Mouse (Mus musculus): ENCODE measurements around the gene Ppp1r10.
"Not testable (repeated sequence)": the region's sequence is repeated elsewhere in the genome, so short reads cannot be mapped to it uniquely, and the experiment has no call there.

The Ppp1r10 gene

DNA sequence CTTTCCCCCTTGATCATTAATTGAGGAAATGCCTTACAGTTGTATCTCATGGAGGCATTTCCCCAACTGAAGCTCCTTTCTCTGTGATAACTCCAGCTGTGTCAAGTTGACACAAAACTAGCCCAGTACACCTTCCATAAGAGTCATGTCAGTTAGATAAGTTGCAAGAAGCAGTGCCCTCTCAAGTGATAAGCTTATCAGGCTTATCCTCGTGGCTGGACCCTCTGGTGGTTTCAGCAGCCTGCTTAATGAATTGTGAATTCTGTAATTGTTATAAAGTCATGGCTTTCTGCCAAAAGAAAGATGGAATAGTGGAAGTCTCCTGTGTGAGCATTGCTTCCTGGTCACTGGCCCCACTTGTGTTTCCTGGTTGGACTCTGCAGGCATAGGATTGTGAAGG is 11.2 kb downstream of the Ppp1r10 start:
- DNase-seq (ENCODE audit: extremely low read depth, insufficient read length, low spot score) = no peak

DNA sequence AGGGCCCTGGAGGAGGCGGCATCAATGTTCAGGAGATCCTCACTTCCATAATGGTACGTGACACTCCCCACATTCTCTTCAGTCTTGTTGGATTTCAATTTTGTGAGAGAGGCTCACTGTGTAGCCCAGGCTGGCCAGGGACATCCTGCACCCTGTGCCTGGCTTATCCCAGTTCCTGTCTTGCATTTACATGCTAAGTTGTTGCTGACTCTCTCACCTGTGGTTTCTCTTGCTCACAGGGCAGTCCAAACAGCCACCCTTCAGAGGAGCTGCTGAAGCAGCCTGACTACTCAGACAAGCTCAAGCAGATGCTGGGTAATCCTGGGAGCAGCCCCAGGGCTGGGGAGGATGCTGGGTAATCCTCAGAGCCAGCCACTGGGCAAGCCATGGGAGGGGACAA is 13.3 kb downstream of the Ppp1r10 start:
- DNase-seq (ENCODE audit: extremely low read depth, insufficient read length, low spot score) = no peak

DNA sequence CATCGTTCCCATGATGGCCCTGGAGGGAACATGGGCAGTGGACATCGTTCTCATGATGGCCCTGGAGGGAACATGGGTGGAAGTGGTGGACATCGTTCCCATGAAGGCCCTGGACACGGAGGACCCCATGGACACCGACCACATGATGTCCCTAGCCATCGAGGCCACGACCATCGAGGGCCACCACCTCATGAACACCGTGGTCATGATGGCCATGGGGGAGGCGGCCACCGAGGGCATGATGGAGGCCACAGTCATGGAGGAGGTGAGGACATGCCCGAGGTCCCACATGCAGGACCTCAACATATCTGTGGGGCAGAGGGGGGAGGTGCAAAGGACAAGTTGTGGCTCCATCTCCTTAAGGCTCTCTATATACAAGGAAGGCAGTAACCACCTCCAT is 14.4 kb downstream of the Ppp1r10 start:
- DNase-seq (ENCODE audit: extremely low read depth, insufficient read length, low spot score) = no peak

DNA sequence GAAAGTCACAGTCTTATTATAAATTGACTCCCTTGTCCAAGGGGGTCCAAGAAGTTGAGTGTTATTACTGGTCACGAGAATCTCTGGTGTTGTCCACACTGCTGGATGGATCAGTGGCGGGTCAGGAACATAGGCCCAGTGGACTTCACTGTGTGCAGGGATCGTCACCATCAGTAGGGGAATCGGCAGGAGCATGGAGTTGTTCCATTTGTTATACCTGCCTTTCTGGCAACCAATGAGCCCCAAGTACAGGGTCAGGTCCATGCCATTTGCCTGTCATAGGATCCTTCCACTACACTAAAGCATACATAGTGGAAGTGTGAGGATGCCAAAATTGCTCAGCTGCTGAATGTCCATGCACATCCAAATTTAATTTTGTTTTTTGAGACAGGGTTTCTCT is 16.4 kb downstream of the Ppp1r10 start:
- DNase-seq (ENCODE audit: extremely low read depth, insufficient read length, low spot score) = no peak

DNA sequence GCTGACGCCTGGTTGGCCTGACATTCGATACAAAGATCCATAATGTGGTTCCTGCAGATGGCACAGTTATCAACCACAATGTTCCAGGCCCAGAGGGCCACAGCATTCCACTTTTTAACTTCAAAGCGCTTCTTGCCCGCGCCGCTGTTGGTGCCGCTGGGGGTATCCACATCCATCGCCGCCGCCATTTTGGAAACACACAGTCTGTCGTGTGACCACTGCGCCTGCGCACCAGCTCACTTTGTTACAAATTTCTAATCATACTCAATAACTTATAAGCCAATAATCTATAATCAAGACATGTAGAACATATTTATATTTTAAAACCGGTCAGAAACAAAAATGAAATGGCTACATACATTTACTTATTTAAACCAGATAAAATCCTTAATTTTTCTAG is 19.5 kb downstream of the Ppp1r10 start:
- DNase-seq (ENCODE audit: extremely low read depth, insufficient read length, low spot score) = not testable (repeated sequence)

DNA sequence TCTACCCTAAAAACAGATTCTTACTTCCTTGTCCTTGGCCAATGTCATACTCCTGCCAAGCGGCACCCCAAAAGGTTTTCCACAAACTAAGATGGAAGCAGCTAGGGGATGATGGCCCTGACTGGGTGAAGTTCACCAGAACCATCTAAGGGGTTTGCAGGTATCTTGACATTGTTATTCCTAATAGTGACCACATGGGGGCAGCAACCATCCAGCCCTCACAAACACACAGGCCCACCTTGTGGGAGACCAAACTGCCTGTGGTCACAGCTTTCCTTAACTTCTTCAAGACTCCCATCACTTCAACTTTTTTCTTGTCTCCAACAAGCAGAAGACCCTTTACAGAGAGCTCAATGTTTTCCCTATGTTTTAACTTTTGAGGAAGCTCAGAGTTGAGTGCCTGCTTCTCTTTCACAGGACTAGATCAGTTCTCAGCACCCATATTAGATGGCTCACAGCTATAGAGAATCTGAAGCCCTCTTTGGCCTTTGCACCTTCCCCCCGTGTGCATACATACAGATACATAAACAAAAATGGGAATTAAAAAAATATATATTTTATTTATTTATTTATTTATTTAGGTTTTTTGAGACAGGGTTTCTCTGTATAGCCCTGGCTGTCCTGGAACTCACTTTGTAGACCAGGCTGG is 21.6 kb downstream of the Ppp1r10 start:
- DNase-seq (ENCODE audit: extremely low read depth, insufficient read length, low spot score) = no peak

DNA sequence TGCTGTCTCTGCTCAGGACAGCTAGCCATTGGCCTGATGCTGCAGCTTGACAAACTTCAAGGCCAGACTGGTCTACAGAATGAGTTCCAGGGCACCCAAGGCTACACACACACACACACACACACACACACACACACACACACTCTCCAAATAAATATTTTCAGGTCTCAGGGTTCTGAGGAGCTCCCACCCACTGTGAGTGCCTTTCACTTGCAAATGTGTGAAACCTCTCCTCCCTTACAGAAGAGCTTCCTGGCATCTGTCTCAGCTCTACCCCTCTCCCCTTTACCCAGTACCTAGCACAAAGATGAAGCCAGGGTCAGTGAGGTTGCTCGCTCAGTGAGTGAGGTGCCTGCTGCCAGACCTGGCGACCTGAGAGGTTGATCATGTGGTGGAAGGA is 22.9 kb downstream of the Ppp1r10 start:
- DNase-seq (ENCODE audit: extremely low read depth, insufficient read length, low spot score) = no peak

DNA sequence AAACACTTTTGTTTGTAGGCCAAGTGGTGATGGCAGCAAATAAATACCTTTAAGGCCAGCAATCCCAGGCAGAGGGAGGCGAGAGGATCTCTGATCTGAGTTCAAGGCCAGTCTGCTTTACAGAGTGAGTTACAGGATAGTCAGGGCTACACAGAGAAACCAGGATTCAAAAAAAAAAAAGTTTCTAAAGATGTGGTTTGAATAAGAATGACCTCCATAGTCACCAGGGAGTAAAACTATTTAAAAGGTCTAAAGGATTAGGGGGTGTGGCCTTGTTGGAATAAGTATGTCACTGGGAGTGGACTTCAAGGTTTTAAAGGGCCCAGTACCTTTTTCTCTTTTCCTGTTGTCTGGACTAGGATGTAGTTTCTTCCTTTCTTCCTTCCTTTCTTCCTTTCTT is 23.7 kb downstream of the Ppp1r10 start:
- no peak for DNase-seq (ENCODE audit: extremely low read depth, insufficient read length, low spot score)

DNA sequence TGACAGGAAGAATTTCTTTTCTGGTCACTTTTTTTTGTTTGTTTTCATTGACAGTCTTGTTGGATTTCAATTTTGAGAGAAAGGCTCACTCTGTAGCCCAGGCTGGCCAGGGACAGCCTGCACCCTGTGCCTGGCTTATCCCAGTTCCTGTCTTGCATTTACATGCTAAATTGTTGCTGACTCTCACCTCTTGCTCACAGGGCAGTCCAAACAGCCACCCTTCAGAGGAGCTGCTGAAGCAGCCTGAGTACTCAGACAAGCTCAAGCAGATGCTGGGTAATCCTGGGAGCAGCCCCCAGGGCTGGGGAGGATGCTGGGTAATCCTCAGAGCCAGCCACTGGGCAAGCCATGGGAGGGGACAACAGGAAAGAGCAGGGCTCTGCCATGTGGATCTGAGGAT is 34.7 kb downstream of the Ppp1r10 start:
- DNase-seq (ENCODE audit: extremely low read depth, insufficient read length, low spot score) = not testable (repeated sequence)

DNA sequence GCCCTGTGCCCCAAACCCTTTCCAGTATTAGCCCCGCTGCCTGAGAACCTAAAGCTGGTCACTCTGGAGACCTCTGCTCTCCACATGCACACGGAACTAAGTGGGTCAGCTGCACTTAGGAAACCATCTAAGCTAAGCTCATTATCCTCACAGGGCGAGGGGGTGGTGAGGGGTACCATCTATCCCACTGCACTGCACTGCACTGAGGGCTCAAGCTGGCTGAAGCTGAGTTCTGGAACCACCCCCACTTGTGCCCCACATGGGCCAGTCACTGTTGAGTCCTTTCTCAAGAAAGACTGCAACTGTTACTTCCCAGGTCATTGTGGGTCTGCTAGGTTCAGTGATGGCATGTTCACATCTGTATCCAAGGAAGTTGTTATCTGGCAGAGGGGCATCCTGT is 36.3 kb downstream of the Ppp1r10 start:
- not testable (repeated sequence) for DNase-seq (ENCODE audit: extremely low read depth, insufficient read length, low spot score)

DNA sequence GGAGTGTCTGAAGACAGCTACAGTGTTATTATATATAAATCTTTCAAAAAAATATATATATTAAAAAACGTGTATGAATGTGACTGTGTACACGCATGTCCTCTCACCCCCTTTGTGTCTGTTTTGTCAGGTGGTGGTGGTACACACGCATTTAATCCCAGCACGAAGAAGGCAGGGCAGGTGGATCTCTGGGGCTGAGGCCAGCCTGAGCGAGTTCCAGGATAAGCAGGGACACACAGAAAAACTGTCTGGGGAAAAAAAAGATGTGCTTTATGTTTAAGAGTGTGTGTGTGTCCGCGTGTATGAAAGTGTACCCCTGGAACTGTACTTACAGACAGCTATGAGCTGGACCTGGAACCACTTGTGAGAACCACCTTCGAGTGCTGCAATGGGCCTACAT is 38.4 kb downstream of the Ppp1r10 start:
- DNase-seq (ENCODE audit: extremely low read depth, insufficient read length, low spot score) = no peak

DNA sequence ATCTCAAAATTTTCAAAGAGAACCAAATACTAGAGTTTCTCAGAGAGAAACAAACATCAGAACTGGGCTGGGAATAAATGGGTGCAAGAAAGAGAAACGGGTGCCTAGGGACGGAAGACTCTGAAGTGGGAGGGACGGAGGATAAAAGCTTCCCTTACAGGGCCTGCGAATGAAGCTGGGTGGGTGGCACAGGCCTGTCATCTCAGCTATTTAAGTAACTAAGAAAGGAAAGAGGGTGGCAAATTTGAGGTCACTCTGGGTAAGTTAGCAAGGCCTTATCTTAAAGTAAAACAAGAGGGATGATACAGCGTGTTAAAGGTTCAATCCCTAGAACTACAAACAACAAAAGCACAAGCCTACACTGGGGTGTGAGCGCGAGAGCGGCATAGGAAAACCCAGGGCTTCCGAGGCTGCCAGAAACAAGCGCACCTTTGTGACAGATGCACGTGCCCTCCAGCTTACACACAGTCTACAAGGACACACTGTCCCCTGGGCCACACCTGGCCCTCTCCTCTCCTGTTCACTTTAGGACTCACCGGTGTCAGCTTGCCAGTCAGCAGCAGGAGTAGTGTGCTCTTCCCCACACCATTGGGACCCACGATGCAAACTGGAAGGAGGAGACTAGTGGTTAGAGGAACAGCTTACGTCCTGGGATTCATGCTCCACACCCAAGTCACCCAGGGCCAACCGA is 42.4 kb downstream of the Ppp1r10 start:
- DNase-seq (ENCODE audit: extremely low read depth, insufficient read length, low spot score) = no peak

DNA sequence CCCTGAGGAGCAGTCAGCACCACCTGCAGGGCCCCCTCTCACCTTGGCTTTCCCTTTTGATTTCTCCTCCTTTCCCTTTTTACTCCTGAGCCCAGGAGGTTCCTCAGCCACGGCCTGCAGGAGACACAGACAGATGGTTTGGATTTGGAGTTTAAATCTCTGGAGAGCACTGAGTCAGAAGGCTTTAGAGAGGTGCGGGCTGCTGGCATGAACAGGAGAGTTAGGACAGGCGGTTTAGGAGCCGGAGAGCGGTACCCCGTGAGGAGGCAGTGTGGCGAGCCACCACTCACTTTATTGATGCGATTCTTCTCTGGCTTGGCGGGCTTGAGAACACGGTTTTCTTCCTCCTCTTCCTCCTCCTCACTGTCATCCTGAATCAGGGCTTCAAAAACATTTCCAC is 47.0 kb downstream of the Ppp1r10 start:
- DNase-seq (ENCODE audit: extremely low read depth, insufficient read length, low spot score) = no peak

DNA sequence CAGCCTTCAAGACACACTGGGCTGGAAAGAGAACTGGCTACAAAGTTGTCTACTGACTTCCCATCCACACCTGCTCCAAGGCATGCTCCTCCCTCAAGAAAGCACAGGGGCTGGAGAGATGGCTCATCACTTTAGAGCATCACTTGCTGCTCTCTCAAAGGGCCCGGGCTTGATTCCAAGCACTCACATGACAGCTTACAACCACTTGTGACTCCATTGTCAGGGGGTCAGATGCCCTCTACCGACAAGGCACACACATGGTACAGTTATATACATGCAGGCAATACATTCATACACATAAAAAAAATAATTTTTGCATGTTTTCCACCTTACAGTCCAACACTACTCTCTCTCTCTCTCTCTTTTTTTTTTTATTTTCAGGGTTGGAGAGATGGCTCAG is 51.4 kb downstream of the Ppp1r10 start:
- no peak for DNase-seq (ENCODE audit: extremely low read depth, insufficient read length, low spot score)

DNA sequence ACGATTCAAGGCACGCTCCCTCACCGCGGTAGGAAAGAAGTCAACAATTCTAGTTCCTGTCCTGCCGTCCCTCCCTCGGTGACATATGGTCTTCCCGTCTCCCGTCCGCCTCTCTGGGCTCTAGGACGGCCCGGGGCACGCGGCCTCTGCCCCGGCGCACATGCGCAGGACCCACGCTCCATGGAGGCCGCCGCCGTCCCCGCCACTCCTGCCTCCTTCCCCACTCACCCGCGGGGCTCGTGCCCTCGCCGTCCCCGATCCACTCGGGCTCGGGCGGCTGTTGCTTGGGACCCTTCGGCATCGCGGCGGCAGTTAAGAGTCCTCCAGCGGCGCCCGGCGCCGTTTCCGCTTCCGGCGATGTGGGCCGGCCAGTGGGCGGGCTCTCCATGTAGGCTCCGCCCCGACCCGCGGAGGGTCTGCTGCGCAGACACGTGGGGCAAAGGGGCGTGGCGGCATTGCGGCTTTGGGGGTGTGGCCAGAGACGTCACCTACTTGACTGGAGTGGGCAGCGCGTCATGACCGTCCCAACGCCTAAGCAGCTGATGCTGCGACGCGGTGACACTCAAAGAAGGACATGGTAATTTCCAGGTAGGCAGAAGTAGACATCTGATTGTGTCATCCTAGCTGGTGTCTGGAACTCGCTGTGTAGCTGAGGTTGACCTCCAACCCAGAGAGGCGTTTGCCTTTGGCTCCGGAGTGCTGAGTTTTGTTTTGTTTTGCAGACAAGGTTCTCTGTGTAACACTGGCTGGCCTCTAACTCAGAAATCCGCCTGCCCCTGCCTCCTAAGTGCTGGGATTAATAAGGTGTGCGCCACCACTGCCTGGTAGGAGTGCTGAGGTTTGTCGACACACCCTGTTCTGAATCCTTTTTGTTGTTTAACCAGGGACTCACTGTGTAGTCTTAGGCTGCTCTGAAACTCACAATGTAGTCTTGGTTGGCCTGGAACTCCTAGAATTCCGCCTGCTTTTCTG is 53.5 kb downstream of the Ppp1r10 start, which contains the start of gene Abcf1:
Gene Abcf1 (minus strand): TSS at position 344 of the 972 bp plus-strand sequence.
- DNase-seq (ENCODE audit: extremely low read depth, insufficient read length, low spot score) = peak; percentile 99

DNA sequence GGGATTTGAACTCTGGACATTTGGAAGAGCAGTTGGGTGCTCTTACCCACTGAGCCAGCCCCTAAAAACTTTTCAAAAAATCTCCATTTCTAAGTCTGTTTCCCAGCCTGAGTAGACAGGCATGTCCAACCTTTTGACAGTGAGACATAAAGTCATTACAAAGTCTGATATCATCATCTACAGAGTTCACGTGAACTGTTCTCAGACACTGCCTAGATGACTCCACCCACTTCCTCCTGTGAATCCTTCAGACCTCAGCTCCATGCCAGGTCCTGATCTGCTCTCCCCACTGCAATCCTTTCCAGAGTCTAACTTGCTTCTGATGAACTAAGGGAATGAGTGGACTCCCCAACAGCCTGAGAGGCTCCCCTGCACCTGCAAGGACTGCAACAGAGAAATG is 55.9 kb downstream of the Ppp1r10 start:
- DNase-seq (ENCODE audit: extremely low read depth, insufficient read length, low spot score) = no peak

DNA sequence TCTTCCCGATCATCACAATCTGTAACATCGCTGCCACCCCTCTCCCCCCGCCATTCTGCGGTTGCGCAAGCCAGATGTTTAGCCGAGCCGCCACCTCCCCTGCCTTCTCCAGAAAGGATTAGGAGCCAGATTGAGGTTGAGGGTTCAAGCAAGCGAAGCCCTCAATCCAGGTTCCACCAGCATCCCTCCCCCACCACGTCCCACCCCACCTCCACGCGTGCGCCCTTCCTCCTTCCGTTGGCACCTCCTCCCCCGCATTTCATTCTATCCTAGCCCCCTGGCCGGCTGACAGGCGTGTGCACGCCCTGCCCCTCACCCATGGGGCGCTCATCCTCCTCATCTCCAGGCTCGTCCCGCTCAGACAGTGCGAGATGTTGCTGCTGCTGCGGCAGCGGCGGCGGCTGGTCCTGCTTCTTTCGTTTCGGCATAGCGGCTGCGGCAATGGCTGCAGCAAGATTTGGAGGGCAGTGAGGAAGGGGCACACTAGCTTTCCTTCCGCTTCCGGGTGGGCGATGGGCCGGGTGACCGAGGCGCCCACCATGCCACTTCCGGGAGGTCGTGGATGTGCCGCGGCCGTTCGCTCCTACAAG is 62.7 kb downstream of the Ppp1r10 start:
- no peak for DNase-seq (ENCODE audit: extremely low read depth, insufficient read length, low spot score)

DNA sequence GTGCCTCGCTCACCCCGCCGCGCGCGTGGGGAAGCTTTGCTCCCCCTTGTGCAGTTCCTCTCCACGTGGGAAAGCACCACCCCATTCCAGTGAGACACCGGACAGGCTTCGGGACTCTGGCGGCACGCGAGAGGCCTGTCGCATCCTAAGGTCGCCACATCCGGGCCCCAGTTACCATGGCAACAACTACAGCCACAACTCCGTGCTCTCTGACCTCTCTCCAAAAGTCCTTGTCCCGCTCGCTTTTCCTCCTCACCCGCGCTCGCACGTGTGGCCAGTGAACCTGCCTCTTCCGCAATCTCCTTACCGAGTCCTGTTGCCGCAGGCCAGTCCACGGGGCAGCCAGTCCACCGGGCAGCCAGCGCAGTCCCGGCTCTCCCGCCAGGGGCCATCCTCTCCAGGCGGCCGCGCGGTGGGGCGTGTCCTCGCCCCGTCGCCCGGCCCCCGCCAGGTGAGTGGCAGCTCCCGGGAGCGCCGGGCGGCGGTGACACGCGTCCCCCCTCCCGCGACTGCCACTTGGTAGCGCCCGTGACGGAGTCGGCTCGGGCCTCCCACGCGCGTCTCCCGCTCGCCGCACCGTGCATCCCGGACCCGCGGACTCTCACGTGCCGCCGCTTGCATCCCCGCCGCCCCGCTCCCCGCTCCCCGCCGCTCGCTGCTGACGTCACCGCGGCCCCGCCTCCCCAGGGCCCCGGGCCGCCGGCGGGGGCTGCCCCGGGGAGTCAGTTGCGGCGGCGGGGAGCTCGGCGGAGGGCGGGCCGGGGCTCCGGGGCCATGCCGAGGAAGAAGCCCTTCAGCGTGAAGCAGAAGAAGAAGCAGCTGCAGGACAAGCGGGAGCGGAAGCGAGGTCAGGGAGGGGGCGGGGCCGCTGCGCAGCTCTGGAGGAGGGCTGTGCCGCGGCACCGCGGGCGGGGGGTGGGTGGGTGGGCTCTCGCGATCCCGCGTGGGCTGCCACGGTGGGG is 63.4 kb downstream of the Ppp1r10 start, which contains the start of the genes Gnl1 and Prr3:
Gene Gnl1 (plus strand): TSS at position 451 of the 962 bp plus-strand sequence.
Gene Prr3 (minus strand): TSS at position 836 of the 962 bp plus-strand sequence.
- peak; percentile 96 for DNase-seq (ENCODE audit: extremely low read depth, insufficient read length, low spot score)

DNA sequence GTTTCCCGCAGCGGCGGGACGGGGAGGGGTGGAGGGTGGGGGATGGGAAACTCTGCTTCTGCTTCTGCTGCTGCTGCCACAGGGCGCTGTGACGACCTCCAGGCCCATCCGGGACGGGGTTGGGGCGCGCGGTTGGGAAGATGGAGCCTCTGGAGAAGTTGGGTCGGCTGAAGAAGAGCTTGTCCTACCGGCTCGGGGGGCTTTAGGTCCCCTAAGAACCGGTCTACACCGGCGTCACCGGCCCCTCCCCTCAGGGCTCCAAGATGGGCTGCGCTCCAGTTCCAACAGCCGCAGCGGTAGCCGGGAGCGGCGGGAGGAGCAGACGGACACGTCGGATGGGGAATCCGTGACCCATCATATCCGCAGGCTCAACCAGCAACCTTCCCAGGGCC is 64.1 kb downstream of the Ppp1r10 start:
- DNase-seq (ENCODE audit: extremely low read depth, insufficient read length, low spot score) = peak; percentile 69

DNA sequence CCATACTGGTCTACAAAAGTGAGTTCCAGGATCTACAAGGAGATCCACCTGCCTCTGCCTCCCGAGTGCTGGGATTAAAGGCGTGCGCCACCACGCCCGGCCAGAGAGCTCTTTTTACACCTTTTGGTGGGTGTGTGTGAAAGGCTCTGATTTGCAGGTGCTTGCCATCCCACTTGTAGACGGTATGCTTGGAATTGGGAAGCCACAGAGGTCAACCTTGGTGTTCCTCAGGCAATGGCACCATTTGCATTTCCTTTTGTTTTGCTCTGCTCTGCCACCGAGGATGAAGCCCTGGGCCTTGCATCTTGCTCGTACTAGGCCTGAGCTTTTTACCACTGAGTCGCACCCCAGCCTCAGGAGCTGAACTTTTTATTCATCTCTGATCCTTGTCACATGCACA is 65.5 kb downstream of the Ppp1r10 start:
- DNase-seq (ENCODE audit: extremely low read depth, insufficient read length, low spot score) = no peak
